In genomic region chr6:30357561-30358177, GRCm38 (mm10) we compare ENCODE assay signal across 8 mouse cellular contexts. TPM values are rescaled to one million over a fixed set of nuclear protein-coding genes. Genes with fewer than 3 reads are reported as not detected.
A peak's percentile ranks its signal among the peaks of the same experiment; 100 is the strongest.
DNase-seq lines count a peak whose midpoint lies in the region; ATAC-seq and TF ChIP-seq lines count a peak whose summit lies in the region.

No protein-coding gene starts in this region.

- peak; percentile 80 to 88 for DNase-seq in CD8-positive naive resting alpha-beta T cell, adult 2 months (ENCODE audit: low read depth in 2 of 2, low spot score in 2 of 2)
- DNase-seq in adrenal gland, postnatal 36 days: peak; percentile 72 to 78
- peak; percentile 86 for DNase-seq in embryonic facial prominence, embryonic 14.5 days (ENCODE audit: low spot score)
- peak; percentile 54 to 88 for DNase-seq in layer of hippocampus, adult 18-20 months (ENCODE audit: low spot score in 2 of 2)
- DNase-seq in lung, embryonic 14.5 days: peak; percentile 94
- peak; percentile 64 for DNase-seq in ovary, postnatal 14 days (ENCODE audit: low spot score)
- peak; percentile 65 to 82 for DNase-seq in thymus, postnatal 10 days (ENCODE audit: low spot score in 2 of 2)

- H3K4me3 ChIP-seq in embryonic facial prominence, embryonic 14.5 days (ENCODE audit: low read depth, low read length): no peak overlapping the region
- H3K4me3 ChIP-seq in heart, embryonic 15.5 days: no peak overlapping the region
- H3K4me3 ChIP-seq in lung, embryonic 14.5 days (ENCODE audit: low read depth, low read length): no peak overlapping the region

- WGBS in embryonic facial prominence, embryonic 14.5 days: 14% methylated on average over 9 of the region's 9 CpGs
- whole genome bisulfite sequencing in heart, embryonic 15.5 days: 20% methylated on average over 9 of the region's 9 CpGs
- WGBS in lung, embryonic 14.5 days: 12% methylated on average over 9 of the region's 9 CpGs

- ATAC-seq in embryonic facial prominence, embryonic 14.5 days (ENCODE audit: low read depth): peak; percentile 67; the same call in 1 of the 2 replicates
- 0 out of 2 replicates have a peak, but pooled peaks have one; percentile 28 for ATAC-seq in heart, embryonic 15.5 days (replicated peaks; ENCODE audit: insufficient number of reproducible peaks, insufficient read depth, low FRiP score, low read depth)
- ATAC-seq in lung, embryonic 14.5 days (ENCODE audit: insufficient read depth): peak; percentile 79; the same call in 1 of the 2 replicates

- no peaks in the 10 kb centered on the region for H3K36me3 ChIP-seq in embryonic facial prominence, embryonic 14.5 days (ENCODE audit: control insufficient read depth, insufficient read depth, low read length)
- H3K36me3 ChIP-seq in heart, embryonic 15.5 days: no peaks in the 10 kb centered on the region
- no peaks in the 10 kb centered on the region for H3K36me3 ChIP-seq in lung, embryonic 14.5 days (ENCODE audit: insufficient read depth)

- H3K9ac ChIP-seq in embryonic facial prominence, embryonic 14.5 days (ENCODE audit: low read depth, low read length): no peak overlapping the region
- H3K9ac ChIP-seq in heart, embryonic 15.5 days: no peak overlapping the region
- no peak overlapping the region for H3K9ac ChIP-seq in lung, embryonic 14.5 days

- no peaks in the 10 kb centered on the region for H3K4me1 ChIP-seq in embryonic facial prominence, embryonic 14.5 days (ENCODE audit: control insufficient read depth, insufficient read depth, low read length)
- H3K4me1 ChIP-seq in heart, embryonic 15.5 days (replicated peaks): peaks cover 41% of the 10 kb centered on the region
- no peaks in the 10 kb centered on the region for H3K4me1 ChIP-seq in lung, embryonic 14.5 days (ENCODE audit: insufficient read depth)

- H3K27ac ChIP-seq in embryonic facial prominence, embryonic 14.5 days (replicated peaks; ENCODE audit: low read depth, low read length): no peak overlapping the region
- no peak overlapping the region for H3K27ac ChIP-seq in heart, embryonic 15.5 days
- no peak overlapping the region for H3K27ac ChIP-seq in lung, embryonic 14.5 days (ENCODE audit: low read depth)

- no peak overlapping the region for H3K4me2 ChIP-seq in embryonic facial prominence, embryonic 14.5 days (ENCODE audit: low read depth, low read length)
- H3K4me2 ChIP-seq in heart, embryonic 15.5 days: peak overlapping the region; percentile 32; the same call in 1 of the 2 replicates
- no peak overlapping the region for H3K4me2 ChIP-seq in lung, embryonic 14.5 days

- TF ChIP-seq CTCF in lung, embryonic 14.5 days (IDR thresholded peaks at IDR 0.05; ENCODE audit: low read depth): peak; percentile 96

- no peaks in the 10 kb centered on the region for H3K27me3 ChIP-seq in embryonic facial prominence, embryonic 14.5 days (replicated peaks; ENCODE audit: control insufficient read depth, insufficient read depth, low read length)
- no peaks in the 10 kb centered on the region; the same call in 1 of the 2 replicates for H3K27me3 ChIP-seq in heart, embryonic 15.5 days
- H3K27me3 ChIP-seq in lung, embryonic 14.5 days (ENCODE audit: insufficient read depth, low read length): no peaks in the 10 kb centered on the region

- H3K9me3 ChIP-seq in embryonic facial prominence, embryonic 14.5 days (ENCODE audit: control insufficient read depth, low read length): no peaks in the 10 kb centered on the region
- H3K9me3 ChIP-seq in heart, embryonic 15.5 days (replicated peaks): no peaks in the 10 kb centered on the region
- no peaks in the 10 kb centered on the region for H3K9me3 ChIP-seq in lung, embryonic 14.5 days (ENCODE audit: low read depth, low read length)

RNA-seq across cellular contexts. Expression of gene Zc3hc1, which starts 33.2 kb away (rescaled TPM):
- 10 to 100 TPM; 17.9 to 19.0 TPM for total RNA-seq in adrenal gland, postnatal 36 days (2021)
- 52.8 and 60.5 TPM in 2 replicates for polyA plus RNA-seq in embryonic facial prominence, embryonic 14.5 days (2014; fragmentation: Nextera tagmentation; extraction: Ambion mirVana)
- 36.1 and 42.4 TPM in 2 replicates for polyA plus RNA-seq in heart, embryonic 15.5 days (2015; fragmentation: Nextera tagmentation; extraction: Ambion mirVana)
- total RNA-seq in layer of hippocampus, adult 18-20 months (2021): 10 to 100 TPM; 23.8 to 26.5 TPM
- polyA plus RNA-seq in lung, embryonic 14.5 days (2014; fragmentation: Nextera tagmentation; extraction: Ambion mirVana): 66.8 and 66.9 TPM in 2 replicates

RNA-seq across cellular contexts. Expression of gene Klhdc10, which starts 44.0 kb away (rescaled TPM):
- 10 to 100 TPM; 70.6 to 87.3 TPM for total RNA-seq in adrenal gland, postnatal 36 days (2021)
- polyA plus RNA-seq in embryonic facial prominence, embryonic 14.5 days (2014; fragmentation: Nextera tagmentation; extraction: Ambion mirVana): 43.7 and 44.7 TPM in 2 replicates
- 14.8 and 19.5 TPM in 2 replicates for polyA plus RNA-seq in heart, embryonic 15.5 days (2015; fragmentation: Nextera tagmentation; extraction: Ambion mirVana)
- total RNA-seq in layer of hippocampus, adult 18-20 months (2021): 10 to 100 TPM; 85.1 to 93.9 TPM
- polyA plus RNA-seq in lung, embryonic 14.5 days (2014; fragmentation: Nextera tagmentation; extraction: Ambion mirVana): 32.6 and 33.9 TPM in 2 replicates

RNA-seq across cellular contexts. Expression of gene Ube2h, which starts 53.3 kb away (rescaled TPM):
- 100 to 1,000 TPM; 105 to 126 TPM for total RNA-seq in adrenal gland, postnatal 36 days (2021)
- 51.5 and 53.1 TPM in 2 replicates for polyA plus RNA-seq in embryonic facial prominence, embryonic 14.5 days (2014; fragmentation: Nextera tagmentation; extraction: Ambion mirVana)
- 40.9 and 46.3 TPM in 2 replicates for polyA plus RNA-seq in heart, embryonic 15.5 days (2015; fragmentation: Nextera tagmentation; extraction: Ambion mirVana)
- 10 to 100 TPM; 88.4 to 89.6 TPM for total RNA-seq in layer of hippocampus, adult 18-20 months (2021)
- 42.3 and 45.8 TPM in 2 replicates for polyA plus RNA-seq in lung, embryonic 14.5 days (2014; fragmentation: Nextera tagmentation; extraction: Ambion mirVana)

Comparison
In these comparisons a context has a peak if more than half of its experiments do, and no peak if none do; other contexts are left out.
1. ATAC-seq: peak in every context shown above with its lines; median percentile 79 in lung, embryonic 14.5 days; 67 in embryonic facial prominence, embryonic 14.5 days; 28 in heart, embryonic 15.5 days.